Mouse (Mus musculus) layer of hippocampus, postnatal 25 days (tissue): ENCODE measurements at regions not wholly inside any gene's neighbourhood (a gene's known extent, or its start where the extent isn't known, plus 50 kb on each side); places are given as distances from the start of the nearest gene placed in this dataset.

Experiments used
- DNase-seq, 2 experiments: peaks; one replicate each; pipeline ENCODE4 v3.0.0; 2022; ENCODE audit warnings: mixed read lengths in 2 of 2, low spot score in 1 of 2; ENCODE audit errors: extremely low spot score in 1 of 2

DNA sequence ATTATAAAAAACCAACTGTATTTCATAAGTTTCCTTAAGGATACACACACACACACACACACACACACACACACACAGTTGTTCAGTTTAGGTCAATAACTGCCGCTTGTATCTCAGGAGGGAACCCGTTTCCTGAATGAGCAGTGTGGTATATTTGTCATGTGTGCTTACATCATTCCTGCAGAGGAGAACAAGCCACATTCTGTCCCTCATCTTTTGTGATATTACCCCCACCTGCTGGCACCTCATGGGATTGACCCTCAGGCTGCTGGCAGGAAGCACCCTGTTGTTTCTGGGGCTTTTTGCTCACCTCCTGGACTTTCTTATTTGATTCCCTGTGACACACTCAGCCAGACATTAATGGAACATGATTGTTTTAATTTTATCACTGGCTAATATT is 66.4 kb upstream of the Htr1a start:
- peak; percentile 45 to 72 for DNase-seq

- DNase-seq, result no peak
Observed at GRCm38 (mm10) chr13:105378587-105378986, 64.9 kb upstream of the Htr1a start.

DNA sequence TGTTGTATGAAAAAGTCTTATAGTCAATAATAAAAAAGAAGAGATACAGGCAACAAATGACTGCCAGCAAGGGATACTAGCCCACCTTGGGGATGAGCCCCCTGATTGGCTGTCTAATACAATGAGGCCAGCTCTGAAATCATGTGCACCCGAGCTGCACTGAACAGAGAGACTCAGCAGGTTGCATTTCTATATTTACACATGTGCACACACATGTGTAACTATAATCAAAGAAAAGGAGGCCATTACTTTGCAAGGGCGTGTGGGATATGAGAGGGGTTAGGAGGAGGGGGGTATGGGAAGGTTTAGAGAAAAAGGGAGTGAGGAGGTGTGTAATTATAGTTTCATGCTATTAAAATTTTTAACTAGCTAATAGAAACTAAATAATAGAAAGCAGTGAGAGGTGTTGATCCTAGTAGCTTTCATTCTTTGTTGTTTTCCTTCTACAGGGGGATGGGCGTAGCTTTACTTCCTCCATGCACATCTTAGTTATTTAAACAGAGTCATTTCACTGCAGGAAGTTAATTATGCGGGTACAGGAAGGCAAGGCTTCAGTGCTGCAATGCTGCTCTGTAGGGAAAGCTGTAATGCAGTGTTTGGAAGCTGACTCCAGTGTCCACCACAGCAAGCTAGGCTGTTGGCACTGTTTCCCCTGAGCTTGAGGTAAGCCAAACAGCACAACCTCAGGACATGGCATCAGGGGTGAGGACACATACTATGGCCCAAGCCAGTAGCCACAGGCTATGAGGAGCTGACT is 56.2 kb upstream of the Htr1a start:
- DNase-seq, result no peak
